Mouse (Mus musculus) urinary bladder, adult 18-20 months (tissue): ENCODE results near the gene Eif2s2.

Experiments
- DNase-seq, 2 experiments: peaks; one replicate each; pipeline ENCODE4 v3.0.0; 2022; ENCODE audit warnings: low spot score in 2 of 2, mixed read lengths in 2 of 2

Gene Eif2s2

DNA sequence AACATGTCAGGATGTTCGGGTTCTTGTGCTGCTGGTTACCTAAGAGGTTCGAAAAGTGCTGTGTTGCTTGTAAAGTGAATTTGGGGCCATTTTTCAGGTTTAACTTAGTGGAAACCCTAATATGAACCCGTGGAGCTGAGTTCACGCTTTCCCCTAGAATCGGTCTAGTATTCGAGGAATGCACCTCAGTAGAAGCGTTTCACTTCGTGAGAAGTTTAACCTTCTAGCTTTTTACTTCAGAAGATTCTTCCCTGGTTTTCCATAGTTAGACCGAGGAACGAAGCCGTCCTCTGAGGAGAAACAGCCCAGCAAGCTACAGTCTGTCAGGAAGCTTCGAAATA is 280 bp upstream of the Eif2s2 start:
- DNase-seq = no peak

DNA sequence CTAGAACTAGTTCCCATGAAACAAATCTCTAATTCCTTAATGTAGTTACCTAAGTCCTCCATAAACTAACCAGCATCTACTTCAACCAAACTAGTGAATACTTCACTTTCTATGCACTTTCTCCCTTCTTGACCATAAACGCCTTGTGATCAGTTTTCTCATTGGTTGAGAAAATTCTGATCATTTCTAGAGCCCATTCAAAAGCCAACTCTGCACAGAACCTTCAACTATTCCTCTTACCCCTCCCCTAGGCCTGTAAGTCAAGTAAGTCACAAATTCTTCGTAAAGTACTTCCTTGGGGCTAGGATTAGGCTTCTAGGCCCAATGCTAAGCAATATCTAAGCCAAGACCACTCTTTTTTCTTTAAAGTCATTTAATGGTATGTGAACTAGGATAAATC is 1.1 kb downstream of the Eif2s2 start:
- DNase-seq = no peak

DNA sequence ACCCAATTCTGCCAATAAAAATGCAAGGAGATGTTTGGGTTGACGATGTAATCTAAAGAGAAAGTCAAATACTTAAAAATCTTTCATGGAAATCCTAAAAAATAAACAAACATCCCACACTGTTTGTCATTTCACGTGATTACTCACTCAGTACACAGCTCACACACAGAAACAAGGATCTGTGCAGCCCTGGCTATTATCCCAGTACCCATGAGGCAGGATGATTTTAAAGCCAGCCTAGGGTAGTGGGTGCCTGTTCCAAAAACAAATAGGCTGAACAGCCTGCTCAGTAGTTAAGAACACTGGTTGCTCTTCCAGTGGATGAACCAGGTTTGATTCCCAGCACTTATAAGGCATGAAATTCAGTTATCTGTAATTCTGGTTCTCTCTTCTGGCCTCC is 16.1 kb downstream of the Eif2s2 start:
- DNase-seq = no peak

DNA sequence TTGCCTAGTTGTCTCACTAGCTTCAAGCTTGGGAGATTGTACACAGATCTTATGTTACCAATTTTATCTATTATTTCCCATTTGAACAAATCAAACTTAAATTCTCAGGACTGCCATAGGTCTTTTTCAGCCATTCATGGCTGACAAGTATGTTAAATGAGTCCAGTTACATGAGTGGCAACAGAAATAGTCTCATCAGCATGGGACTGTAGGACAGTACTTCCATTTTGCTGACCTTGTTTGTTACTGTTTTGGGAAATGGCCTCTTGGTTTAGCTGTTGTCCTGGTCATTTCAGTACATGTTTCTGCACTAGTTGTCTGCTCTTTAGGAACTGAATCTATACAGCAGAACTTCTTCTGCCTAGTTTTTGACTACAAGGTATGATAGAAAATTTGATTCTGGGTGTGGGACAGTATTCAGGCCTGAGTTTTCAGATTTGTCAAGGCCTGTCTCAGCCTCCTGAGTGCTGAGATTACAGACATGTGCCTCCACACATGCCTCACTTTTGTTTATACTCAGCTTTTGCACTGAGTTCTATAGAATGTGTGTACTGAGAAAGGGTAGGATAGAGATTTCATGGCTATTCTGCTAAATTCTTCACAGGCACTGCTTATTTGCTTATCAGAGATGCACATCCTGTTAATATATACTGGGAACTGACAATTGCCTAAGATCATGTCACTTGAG is 22.6 kb downstream of the Eif2s2 start:
- DNase-seq = no peak

DNA sequence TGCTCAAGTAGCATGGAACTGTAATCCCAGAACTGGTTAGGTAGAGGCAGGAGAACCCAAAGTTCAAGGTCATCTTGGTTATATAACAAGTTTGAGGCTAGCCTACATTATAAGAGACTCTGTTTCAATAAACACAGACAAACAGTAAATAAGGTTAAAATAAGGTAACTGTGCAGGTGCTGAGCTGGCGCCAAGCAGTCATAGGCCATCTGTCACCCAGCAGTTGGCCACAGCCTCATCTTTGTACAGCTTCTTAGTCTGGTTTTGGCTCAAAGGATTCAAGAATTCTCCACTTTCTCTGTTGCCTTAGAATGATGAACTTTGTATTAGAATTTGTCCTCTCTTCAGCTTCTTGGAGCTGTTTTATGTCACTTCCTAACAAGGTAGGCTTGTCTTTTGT is 24.6 kb downstream of the Eif2s2 start:
- no peak for DNase-seq

DNA sequence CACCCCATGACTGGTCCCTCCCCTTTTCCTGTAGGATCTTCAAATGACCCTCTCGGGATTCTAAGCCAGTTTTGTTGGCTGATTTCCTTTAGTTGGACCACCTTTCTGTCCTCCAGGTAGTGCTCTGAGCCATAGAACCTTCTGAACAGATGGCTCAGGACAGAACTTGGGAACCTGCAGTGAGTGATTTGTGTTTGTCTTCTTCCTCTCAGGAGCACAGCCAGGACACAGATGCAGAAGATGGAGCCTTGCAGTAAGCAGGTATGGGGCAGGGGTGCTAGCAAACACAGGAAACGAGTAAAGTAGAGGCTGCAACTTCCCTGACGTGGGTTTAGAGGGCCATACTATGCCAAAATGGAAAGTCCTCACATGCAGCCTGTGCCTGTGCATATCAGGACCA is 27.0 kb downstream of the Eif2s2 start:
- DNase-seq = no peak

DNA sequence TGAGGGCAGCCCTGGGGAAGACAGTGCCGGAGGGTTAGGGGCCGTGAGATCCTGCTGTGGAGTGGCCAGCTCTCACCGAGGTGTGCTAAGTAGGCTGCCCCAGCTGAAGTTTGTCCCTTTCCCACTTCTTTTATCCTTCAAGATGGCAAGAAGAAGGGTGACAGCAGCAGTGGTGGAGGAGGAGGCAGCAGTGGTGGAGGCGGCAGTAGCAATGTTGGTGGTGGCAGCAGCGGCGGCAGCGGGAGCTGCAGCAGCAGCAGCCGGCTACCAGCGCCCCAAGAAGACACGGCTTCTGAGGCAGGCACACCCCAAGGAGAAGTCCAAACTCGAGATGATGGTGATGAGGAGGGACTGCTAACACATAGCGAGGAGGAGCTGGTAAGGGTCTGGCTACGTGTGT is 29.1 kb downstream of the Eif2s2 start:
- no peak for DNase-seq

DNA sequence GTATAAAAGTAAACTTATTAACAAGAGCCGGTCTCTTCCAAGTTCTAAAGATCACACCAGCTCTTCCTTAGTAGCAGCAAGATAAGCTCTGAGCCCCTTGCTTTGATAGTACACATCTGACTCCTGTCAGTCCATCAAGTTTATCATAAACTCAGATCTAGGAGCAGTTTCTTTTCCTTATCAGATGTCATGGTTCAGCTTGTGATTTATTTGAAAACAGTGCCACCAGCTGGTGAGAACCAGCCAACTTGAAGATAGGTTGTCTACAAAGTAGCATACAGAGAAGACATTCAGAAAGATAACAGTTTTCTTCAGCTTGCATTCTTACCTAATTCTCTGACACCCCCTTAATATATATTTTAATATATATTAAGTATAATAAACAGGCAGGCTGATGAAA is 37.4 kb downstream of the Eif2s2 start:
- DNase-seq = peak in 1 of 2 experiments; percentile 21

DNA sequence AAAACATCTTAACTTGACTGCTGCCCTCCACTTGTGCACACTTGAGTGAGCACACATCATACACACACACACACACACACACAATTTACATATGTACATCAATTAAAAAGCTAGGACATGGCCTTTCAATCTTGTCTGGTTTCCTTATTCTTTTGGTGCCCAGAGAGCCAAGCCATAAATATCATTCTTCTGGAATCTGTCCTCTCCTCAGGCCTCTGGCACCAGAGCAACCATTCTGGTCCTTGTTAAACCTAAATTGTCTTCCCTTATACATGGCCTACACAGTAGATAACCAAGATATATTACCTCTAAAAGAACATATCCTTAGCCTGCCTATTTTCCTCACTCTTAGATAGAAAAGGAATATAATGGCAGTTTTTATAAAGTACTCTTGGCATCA is 44.6 kb downstream of the Eif2s2 start:
- no peak for DNase-seq

DNA sequence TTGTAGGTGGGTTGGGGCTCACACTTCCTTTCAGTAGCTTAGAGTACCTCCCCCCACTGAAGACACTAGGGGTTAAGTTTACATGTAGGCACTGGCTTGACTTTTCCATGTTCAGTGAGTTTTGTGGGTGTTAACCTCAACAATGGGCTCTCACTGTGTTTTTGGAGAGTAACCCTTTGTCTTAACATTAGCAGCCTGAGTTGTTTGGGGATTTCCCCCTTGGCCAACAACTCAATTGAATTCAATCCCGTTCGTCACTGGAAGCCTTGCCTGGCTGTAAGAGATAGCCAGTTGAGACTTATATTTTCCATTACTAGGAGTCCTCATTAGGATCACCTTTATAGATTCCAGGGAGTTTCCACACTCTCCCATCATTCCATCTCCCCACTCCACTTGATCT is 56.2 kb downstream of the Eif2s2 start:
- no peak for DNase-seq

DNA sequence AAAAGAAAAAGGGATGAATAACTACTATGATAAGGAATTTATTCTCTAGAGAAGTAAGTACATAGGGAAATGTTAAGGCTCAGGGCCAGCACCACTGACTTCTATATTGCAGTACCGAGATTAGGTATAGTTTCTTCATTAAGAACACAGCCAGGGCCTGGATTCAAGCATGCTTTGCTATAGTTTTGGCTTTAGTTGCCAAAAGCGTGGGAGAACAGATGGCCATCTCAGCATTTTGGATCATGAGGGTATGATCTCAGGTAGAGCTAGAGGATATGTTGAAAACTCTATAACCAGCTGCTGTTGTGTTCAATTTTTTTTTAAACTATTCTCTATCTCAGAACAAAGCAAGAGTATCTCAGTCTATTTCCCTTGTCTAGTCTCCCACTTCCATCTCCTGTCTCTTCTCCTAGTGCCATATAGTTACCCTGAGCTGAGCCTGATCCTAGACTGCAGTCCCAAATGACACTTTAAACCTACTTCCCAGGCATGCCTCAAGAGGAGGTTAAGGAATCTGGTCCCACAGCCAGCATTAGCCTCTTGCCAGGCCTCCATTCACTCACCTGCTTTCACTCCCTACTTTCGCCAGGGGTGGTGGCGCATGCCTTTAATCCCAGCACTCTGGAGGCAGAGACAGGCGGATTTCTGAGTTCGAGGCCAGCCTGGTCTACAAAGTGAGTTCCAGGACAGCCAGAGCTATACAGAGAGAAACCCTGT is 58.4 kb downstream of the Eif2s2 start:
- no peak for DNase-seq

DNA sequence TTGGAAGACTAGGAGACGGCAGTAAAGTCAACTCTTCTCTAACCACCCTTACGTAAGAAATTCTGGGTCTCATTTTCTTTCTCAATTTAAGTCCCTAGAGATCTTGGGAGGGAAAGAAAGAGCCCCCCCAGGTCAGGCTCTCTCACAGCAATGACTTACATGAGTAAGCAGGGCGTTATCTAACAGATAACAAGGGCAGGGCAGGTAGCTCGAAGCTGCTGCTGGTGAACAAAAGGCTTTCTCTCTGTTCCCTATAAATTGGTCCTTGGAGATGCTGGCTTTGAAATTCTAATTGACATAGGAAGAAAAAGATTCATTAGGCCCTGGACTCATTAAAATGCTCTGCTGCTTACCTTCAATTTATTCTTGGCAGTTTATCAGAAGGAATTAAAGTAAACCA is 60.3 kb downstream of the Eif2s2 start:
- no peak for DNase-seq

DNA sequence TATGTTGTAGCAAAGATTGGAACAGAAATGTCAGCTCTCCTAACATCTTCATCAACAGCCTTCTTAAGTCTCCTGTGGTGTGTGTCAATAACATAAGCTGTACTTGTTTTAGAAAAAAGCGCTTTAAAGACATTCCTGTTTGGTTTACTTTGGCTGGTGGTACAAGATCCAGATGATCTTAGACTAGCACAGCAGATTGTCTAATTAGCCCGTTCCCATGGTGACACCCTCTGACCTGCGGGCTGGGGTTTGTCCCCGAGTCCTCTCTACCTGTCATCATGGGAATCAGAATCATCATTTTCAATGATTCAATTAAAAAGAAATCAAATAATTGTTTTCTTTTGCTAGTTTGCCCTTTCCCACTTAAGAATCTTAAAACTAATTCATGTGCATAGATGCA is 65.2 kb downstream of the Eif2s2 start:
- DNase-seq = no peak

DNA sequence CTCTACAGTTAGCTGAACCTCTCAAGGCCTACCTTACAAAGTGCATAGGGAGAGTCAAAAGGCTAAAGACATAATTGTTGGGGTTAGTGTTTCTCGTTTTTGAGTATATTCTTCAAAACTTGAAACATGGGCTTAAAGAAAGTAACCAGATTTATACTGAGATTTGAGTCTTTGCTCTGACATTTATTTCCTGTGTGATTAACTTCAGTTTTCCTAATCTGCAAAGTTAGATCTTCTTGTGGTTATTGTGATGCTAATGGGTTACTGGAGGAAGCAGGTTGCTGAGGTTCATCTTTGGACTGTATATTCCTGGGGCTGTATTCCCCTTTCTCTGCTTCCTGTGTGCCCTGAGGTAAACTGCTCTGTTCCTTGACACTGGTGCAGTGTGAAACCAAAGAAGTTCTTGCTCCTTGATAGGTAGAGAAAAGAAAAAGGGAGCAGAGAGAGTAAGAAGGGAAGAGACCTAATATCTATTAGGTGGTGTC is 66.6 kb downstream of the Eif2s2 start:
- DNase-seq = no peak
